Mouse (Mus musculus): ENCODE data around the gene Tnk1.

Gene Tnk1

GRCm38 (mm10) chr11:69858113-69858998 is at the start of gene Tnk1:
Gene Tnk1, minus strand, starts transcription at chr11:69858730.
- no peak for DNase-seq

GRCm38 (mm10) chr11:69904311-69904710 is 45.8 kb upstream of the Tnk1 start:
- no peak for DNase-seq

- DNase-seq = no peak
Observed at GRCm38 (mm10) chr11:69902972-69903371, 44.4 kb upstream of the Tnk1 start.

- no peak for DNase-seq
Observed at GRCm38 (mm10) chr11:69901993-69902392, 43.5 kb upstream of the Tnk1 start.

- DNase-seq = peak; percentile 98
Observed at GRCm38 (mm10) chr11:69901406-69901846, 42.9 kb upstream of the Tnk1 start.

- peak; percentile 87 for DNase-seq
Observed at GRCm38 (mm10) chr11:69900471-69901405, 42.2 kb upstream of the Tnk1 start, which contains the start of the genes 2810408A11Rik and Neurl4. Gene 2810408A11Rik, minus strand, starts transcription at chr11:69900987. Gene Neurl4, plus strand, starts transcription at chr11:69901072.

GRCm38 (mm10) chr11:69899870-69900269 is 41.3 kb upstream of the Tnk1 start:
- DNase-seq = no peak

- no peak for DNase-seq
Observed at GRCm38 (mm10) chr11:69895291-69895690, 36.8 kb upstream of the Tnk1 start, which contains the start of gene Acap1. Gene Acap1, minus strand, starts transcription at chr11:69895539.

GRCm38 (mm10) chr11:69894671-69895070 is 36.1 kb upstream of the Tnk1 start:
- no peak for DNase-seq

GRCm38 (mm10) chr11:69891482-69891881 is 33.0 kb upstream of the Tnk1 start:
- DNase-seq = no peak

- DNase-seq = no peak
Observed at GRCm38 (mm10) chr11:69886907-69887635, 28.5 kb upstream of the Tnk1 start.

GRCm38 (mm10) chr11:69884663-69885062 is 26.1 kb upstream of the Tnk1 start:
- no peak for DNase-seq

- DNase-seq = no peak
Observed at GRCm38 (mm10) chr11:69884240-69884639, 25.7 kb upstream of the Tnk1 start.

GRCm38 (mm10) chr11:69883527-69884151 is 25.1 kb upstream of the Tnk1 start:
- no peak for DNase-seq

- no peak for DNase-seq
Observed at GRCm38 (mm10) chr11:69883066-69883465, 24.5 kb upstream of the Tnk1 start.

GRCm38 (mm10) chr11:69881787-69882670 is 23.5 kb upstream of the Tnk1 start:
- no peak for DNase-seq

- DNase-seq = peak; percentile 74
Observed at GRCm38 (mm10) chr11:69880853-69881603, 22.5 kb upstream of the Tnk1 start, which contains the start of gene Kctd11. Gene Kctd11, minus strand, starts transcription at chr11:69881406.

- peak; percentile 25 for DNase-seq
Observed at GRCm38 (mm10) chr11:69880506-69880852, 21.9 kb upstream of the Tnk1 start.

GRCm38 (mm10) chr11:69879711-69880110 is 21.2 kb upstream of the Tnk1 start:
- DNase-seq = no peak

GRCm38 (mm10) chr11:69878952-69879351 is 20.4 kb upstream of the Tnk1 start:
- no peak for DNase-seq

All from right cerebral cortex, postnatal 25 days (tissue).